Mouse (Mus musculus) WW6 (cell line): Measurements from ENCODE around the gene Nln.

Experiments
- DNase-seq: peaks from one replicate; pipeline ENCODE4 v3.0.0-alpha.2; 2013; ENCODE audit warnings: low read depth, low spot score

The Nln gene

GRCm38 (mm10) chr13:104042738-104043137 is 66.7 kb downstream of the Nln start:
- no peak for DNase-seq

GRCm38 (mm10) chr13:104041481-104041880 is 67.9 kb downstream of the Nln start:
- DNase-seq: no peak

- DNase-seq: no peak
These were observed 68.5 kb downstream of the Nln start for GRCm38 (mm10) chr13:104040950-104041349.

GRCm38 (mm10) chr13:104039861-104040260 is 69.6 kb downstream of the Nln start:
- no peak for DNase-seq

GRCm38 (mm10) chr13:104038891-104039290 is 70.5 kb downstream of the Nln start:
- no peak for DNase-seq

- DNase-seq: no peak
These were observed 71.1 kb downstream of the Nln start for GRCm38 (mm10) chr13:104038358-104038757.

GRCm38 (mm10) chr13:104037531-104038290 is 71.7 kb downstream of the Nln start:
- DNase-seq: no peak

- no peak for DNase-seq
These were observed 72.7 kb downstream of the Nln start for GRCm38 (mm10) chr13:104036494-104037290.

GRCm38 (mm10) chr13:104035651-104036050 is 73.8 kb downstream of the Nln start:
- DNase-seq: no peak

- DNase-seq: no peak
These were observed 74.6 kb downstream of the Nln start for GRCm38 (mm10) chr13:104034854-104035253.

- DNase-seq: no peak
These were observed 76.7 kb downstream of the Nln start for GRCm38 (mm10) chr13:104032620-104033133.

- no peak for DNase-seq
These were observed 77.5 kb downstream of the Nln start for GRCm38 (mm10) chr13:104031821-104032331.

GRCm38 (mm10) chr13:104030956-104031355 is 78.5 kb downstream of the Nln start:
- no peak for DNase-seq

- DNase-seq: no peak
These were observed 79.9 kb downstream of the Nln start for GRCm38 (mm10) chr13:104029511-104029910.

GRCm38 (mm10) chr13:104029089-104029488 is 80.3 kb downstream of the Nln start:
- no peak for DNase-seq

- no peak for DNase-seq
These were observed 82.9 kb downstream of the Nln start for GRCm38 (mm10) chr13:104026525-104026924.

GRCm38 (mm10) chr13:104025710-104025995 is 83.8 kb downstream of the Nln start:
- DNase-seq: no peak

GRCm38 (mm10) chr13:104024856-104025709 is 84.3 kb downstream of the Nln start:
- DNase-seq: no peak

GRCm38 (mm10) chr13:104024275-104024674 is 85.1 kb downstream of the Nln start:
- no peak for DNase-seq

GRCm38 (mm10) chr13:104023356-104023911 is 86.0 kb downstream of the Nln start:
- DNase-seq: no peak

- no peak for DNase-seq
These were observed 90.8 kb downstream of the Nln start for GRCm38 (mm10) chr13:104018466-104019076.
